In the genomic region with DNA sequence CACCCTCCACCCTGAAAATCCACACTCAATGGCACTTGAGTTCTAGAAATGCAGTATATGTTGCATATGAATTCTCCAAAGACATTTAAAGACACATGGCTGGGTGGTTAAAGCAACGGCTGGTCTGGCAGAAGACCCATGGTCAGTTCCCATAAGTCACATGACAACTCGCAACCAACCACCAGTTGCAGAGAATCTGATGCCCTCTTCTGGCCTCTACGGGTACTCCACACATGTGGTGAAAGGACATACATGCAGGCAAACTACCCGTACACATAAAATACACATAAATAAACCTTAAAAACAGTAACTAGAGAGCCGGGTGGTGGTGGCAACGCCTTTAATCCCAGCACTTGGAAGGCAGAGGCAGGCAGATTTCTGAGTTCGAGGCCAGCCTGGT, we compare ENCODE assay signal across 12 mouse cellular contexts.
"Had no signal": no experiment of that assay in that cellular context is flagged by ENCODE, and none has a peak within 500 bp of the region (broad histone marks: within the 10 kb centered on the region; RNA-seq: fewer than 3 reads in every experiment).

No protein-coding gene starts in this region.

- H3K4me3 ChIP-seq: limb, embryonic 13.5 days; megakaryocyte, embryonic 14.5 days; midbrain, embryonic 12.5 days had no signal

- H3K4me2 ChIP-seq: limb, embryonic 13.5 days; midbrain, embryonic 12.5 days had no signal

- ATAC-seq: lung, postnatal 0 days; midbrain, embryonic 16.5 days had no signal

- H3K4me1 ChIP-seq: limb, embryonic 13.5 days; megakaryocyte, embryonic 14.5 days; midbrain, embryonic 12.5 days had no signal

- H3K27me3 ChIP-seq: limb, embryonic 13.5 days; midbrain, embryonic 12.5 days had no signal

- H3K9ac ChIP-seq: limb, embryonic 13.5 days; midbrain, embryonic 12.5 days had no signal

- H3K27ac ChIP-seq: limb, embryonic 13.5 days; macrophage; midbrain, embryonic 12.5 days had no signal

- H3K9me3 ChIP-seq: limb, embryonic 13.5 days; midbrain, embryonic 12.5 days had no signal

- DNase-seq: kidney, adult 8-10 months; kidney, postnatal 36 days; left cerebral cortex, postnatal 4 days; lung, adult 18-20 months; thymus, adult 18-20 months; thymus, postnatal 14 days had no signal
